Mouse (Mus musculus) urinary bladder, postnatal 10 days (tissue): ENCODE results near the gene Otulinl.
A peak's percentile ranks its signal among the peaks of the same experiment; 100 is the strongest.
"Not testable (repeated sequence)": the region's sequence is repeated elsewhere in the genome, so short reads cannot be mapped to it uniquely, and the experiment has no call there.

Source experiments
- DNase-seq: peaks from one replicate; pipeline ENCODE4 v3.0.0; 2022; ENCODE audit warnings: low spot score

Gene Otulinl

DNA sequence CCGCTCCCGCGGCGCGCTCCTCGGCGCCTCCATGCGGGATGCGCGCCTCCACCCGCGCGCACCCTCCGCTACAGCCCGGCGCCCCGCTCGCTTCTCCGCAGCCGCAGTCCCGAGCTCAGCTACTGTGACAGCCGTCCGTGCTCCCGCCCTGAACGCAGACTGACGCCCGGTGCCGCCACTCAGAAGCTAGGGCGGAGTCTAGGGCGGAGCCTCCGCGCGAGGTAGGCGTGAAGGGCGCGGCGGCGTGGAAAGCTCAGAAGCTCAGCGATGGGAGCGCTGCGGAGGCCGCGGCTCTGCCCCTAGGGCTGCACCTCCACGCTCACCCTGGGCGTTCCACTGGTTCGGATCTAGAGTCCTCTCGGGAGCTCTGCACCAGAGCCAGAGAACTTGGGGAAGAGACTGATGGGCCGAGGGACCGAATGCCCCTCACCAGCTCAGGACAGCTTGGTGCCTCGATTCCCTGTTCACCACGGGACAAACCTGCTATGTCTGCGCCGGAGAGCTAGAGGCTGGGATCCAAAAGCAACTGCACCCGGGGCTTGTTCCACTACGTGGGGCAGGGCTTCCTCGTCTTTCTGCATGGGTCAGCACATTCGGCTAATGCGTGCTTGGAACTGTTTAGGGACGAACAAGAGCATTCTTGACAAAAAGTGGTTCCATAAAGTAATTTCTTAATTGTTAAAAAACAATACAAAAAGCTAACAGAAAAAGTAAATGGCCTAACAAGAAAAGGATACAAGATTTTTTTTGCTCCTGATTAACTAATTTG, at the start of gene Otulinl:
Otulinl (minus strand) TSS at position 161 of the 769 bp plus-strand sequence.
- peak; percentile 74 for DNase-seq

DNA sequence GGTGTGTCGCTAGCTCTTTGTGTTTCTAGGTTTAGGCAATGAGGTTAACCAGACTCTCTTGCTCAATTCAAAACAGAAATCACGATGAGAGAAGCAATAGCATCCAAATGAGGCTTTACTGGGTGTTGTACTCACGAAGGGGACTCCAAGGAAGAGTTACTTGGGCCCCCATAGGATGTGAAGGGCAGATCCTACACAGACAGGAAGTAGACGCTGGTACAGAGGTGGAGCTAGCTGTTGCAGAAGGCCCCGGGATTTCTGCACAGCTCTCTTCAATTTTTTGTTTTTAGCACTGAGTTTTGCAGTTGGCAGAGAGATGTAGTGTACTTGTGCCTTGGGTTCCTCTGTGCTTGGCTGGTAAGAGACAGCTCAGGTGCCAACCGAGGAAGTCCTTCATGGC, 44.8 kb upstream of the Otulinl start:
- no peak for DNase-seq

DNA sequence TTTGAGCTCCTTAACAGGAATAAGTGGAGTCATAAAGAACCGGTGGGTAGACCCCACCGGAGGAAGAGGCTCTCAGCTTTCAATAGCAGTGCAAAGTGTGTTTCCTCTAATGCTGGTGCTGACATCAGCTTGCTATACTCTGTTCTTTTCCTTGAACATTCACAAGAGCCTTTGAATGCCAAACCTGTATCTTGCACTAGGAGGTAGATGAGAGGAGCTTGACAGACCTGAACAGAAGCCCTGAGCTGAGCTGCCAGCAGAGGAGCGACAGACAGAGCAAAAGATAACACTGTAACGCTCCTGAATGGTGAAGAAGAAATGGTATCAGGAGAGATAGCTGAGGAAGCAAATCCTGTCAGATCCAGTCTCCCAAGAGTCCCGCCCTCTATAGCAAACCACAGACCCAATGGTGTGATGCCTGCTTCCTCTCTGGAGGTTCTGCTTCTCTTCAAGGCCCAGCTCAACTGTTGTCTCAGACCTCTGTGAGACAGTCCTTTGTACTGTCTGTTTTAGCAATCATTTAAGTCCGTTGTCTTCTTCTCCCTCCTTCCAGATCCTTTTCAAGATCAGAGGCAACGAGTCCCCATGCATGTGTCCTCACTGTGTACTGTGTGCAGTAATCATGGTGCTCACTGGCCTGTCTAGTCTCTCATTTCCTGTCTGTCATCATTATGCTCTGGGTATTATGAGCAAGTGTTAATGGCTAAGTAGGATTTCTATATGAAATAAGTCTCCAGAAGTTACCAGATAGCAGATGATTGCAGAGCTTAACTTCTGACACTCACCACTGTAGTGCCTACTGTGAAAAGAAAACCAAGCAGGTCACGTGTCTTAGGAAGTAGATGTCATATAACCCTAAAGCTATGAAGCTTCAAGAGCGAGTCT, 43.7 kb upstream of the Otulinl start:
- no peak for DNase-seq

DNA sequence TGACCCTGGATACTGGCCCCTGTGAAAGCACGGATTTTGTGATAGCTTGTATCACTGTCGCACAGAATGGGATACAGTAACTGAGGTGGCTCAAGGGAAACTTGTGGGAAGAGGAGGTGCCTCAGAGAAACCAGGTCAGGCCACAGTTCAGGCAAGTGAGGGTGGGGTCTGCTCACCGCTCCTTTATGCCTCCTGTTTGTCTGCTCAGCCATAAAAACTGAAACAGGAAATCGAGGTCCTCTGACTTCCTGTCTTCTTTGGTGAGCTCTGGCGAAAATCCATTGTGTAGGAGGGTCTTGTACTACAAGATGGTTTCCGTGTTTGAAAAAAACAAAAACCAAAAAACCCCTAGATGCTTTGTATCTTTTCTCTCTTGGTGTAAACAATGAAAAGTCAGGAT, 42.9 kb upstream of the Otulinl start:
- DNase-seq: no peak

DNA sequence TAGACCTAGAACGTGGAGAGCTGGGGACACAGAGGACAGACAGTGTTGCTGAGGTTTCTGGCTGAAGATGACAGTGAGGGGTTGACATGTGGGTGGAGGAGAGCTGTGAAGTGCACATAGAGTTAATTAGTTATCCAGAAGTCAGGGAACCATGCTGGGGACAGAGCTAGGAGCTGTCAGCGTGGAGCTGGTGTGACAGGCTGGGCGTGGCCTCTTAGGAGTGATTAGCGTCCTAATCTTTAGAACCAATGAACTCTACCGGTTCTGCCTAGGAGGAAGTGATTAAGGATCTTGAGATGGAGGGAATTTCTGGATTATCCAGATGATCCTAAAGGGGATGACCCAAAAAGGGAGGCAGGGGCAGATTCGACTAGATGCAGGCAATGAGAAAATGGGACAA, 42.4 kb upstream of the Otulinl start:
- no peak for DNase-seq

DNA sequence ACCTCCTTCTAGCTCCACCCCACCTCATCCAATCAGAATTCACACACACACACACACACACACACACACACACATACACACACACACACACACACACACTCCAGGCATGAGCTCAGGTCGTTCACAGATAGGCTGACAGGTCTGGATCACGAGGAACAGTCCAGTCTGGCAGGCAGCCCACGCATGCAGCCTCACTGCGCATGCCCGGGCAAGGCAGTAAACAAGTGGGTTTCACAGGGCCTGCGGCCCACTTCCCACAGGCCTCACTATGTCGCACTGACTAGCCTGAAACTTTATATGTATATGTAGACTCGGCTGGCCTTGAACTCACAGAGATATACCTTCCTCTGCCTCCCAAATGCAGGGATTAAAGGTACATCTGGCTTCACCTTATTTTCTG, 38.9 kb upstream of the Otulinl start:
- DNase-seq: not testable (repeated sequence)

DNA sequence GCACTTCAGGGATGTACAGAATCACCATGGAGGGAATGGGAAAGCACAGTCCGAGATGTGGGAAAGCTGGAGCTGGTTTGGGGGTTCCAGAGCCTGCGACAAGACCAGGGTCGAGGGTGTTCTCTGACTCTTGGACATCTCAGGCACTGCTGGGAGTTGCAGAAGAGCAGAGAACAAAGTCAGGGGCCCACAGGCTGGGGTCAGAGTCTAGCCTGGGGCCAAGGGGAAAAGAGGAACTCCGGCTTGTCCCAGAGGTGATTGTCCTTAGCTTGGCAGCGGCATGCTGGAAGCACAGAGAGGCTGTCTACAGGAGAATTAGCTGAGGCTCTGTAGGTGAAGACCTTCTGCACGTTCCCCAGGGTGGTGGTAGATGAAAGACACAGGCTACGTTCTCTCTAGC, 37.3 kb upstream of the Otulinl start:
- DNase-seq: no peak

DNA sequence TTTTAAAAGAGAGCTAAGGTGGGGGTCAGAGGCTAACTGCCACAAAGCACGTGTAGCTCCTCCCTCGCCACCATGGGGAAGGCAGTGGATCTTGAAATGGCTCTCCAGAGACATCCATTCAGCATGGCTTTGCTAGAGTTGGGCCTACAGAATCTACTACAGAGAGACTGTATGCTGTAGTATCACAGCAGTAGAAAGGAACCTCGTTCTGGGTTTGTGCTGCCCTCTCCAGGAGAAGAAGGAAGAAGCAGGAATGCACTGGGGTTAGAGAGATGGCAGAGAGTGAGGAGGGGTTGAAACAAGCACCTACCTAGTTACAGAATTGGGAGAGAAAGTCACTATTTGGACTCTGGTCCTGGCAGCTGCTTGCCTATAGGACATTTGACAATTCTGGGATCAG, 34.0 kb upstream of the Otulinl start:
- DNase-seq: no peak

DNA sequence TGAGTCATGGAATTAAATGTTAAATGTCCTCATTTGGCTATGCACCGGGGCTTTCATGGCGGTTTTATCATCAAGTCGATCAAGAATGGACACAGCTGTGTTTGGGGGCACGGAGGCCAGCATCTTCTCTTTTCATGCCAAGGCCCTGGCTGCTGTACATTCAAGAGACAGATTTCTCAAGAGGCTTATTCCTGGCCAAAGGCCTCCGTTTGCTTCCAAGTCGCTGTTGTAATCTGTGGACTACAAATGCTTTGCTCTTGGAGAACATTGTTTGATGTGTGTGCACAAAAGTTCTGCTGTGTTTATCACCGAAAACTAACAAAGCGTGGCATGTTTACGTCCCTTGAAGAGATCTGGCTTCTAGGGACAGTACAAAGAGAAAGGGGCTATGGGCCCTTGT, 29.3 kb upstream of the Otulinl start:
- no peak for DNase-seq

DNA sequence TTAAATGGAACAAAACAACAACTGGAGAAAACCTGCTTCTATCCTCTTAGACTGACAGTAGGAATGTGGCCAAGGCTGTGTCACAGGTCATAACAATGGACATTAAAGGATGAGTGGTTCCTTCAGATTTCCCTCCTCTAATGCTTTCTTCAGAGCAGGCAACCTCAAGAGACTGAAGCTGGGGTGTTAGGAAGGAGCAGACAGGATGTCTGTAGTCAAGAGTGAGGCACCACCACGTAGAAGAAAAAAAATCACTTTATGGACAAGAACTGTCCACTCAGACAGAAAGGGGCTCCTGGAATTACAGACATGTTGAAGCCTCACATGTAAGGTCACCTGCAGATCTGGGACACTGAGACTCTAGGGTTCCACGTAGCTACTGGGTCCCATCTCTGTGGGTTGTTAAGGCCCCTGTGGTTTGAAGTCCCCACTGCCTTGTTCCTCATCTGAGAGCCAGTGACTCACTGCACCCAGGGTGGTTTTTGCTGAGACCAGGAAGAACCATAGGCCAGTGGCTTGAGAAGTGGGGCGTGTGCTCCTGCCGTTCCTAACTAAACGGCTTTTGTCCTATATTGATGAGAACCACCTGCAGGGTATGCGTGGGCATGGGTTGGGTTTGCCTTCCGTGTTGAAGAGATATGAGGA, 27.7 kb upstream of the Otulinl start:
- no peak for DNase-seq

DNA sequence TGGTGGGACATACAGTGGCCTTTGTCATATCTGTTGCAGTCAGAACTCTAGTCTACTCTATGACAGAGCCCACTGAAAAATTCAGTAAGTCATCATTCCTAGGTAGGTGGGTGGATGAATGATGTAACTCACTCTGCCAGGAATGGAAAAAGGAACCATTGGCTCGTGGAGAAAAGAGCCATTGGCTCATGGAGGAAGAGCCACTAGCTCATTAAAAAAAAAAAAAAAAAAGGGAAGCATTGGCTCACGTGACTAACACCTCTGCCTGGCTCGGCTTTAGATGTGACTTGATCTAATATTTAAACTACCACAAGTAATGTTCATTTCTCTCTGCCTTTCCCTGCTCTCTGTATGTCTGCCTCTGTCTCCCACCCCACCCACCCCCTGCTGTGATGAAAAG, 27.1 kb upstream of the Otulinl start:
- no peak for DNase-seq

DNA sequence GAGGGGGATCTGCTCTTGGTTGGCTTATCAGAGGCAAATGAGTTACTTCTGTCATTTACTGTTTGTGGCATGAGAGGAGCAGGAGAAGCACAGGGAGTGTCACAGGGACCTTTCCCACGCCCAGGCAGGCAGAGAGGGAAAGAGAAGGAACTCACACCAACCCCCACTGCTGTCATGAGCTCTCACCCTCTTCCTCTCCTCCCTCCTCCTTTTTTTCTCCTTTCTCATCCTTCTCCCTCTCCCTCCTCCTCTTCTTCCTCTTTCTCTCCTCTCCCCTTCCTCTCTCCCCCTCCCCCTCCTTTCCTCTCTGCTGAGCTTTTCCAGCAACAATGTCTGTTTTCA, 21.6 kb upstream of the Otulinl start:
- DNase-seq: no peak

DNA sequence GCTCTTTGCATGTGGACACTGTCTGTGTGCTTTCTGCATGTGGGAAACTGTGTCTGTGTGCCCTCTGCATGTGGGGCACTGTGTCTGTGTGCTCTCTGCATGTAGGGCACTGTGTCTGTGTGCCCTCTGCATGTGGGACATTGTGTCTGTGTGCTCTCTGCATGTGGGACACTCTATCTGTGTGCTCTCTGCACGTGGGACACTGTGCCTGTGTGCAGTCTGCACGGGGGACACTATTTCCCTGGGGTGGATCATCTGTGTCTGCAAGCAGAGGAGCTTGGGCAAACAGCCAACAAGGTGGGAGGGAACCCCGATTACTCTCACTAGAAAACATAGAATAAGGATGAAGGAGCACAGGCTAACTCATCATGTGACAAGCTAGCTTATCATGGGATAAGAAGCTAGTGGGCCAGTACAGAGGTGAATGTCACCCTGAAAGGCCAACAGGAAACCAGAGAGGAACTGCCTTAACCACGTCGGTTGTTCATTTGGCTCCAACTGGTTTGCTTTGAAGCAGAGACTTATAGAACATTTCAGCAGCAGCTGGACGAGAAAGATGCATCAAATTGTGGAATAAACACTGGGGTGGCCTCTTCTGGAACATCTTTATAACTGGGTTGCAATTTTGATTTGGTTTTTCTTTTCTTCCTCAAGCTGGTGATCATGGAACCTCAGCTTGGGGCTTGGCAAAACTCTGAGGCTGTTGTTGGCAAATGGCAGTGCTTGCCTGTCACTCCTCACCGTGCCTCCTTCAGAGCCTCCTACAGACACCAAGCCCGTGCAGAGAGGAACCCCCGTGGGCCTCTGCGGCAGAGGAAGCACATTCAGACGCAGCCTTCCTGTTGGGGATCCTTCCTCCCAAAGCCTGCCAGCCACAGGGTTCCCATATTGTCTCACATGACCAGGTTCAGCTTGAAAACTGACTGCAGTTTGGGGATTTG, 20.9 kb upstream of the Otulinl start:
- DNase-seq: no peak

DNA sequence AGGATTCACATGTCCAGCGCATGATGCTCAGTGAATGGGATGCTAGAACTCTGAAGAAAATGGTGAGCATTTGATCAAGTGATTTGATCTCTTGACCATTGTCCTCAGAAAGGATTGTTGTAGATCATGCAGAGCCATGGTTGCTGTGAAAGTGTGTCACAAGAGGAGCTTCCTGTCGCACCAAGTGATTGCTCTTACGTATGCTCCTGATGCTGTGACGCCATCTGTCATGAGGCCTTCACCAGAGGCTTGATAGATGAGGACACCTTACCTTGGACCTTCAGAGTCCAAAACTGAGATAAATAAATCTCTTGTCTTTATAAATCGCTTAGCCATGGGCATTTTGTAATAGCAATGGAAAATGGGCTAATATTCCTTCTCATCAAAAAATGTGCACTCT, 16.3 kb upstream of the Otulinl start:
- no peak for DNase-seq

DNA sequence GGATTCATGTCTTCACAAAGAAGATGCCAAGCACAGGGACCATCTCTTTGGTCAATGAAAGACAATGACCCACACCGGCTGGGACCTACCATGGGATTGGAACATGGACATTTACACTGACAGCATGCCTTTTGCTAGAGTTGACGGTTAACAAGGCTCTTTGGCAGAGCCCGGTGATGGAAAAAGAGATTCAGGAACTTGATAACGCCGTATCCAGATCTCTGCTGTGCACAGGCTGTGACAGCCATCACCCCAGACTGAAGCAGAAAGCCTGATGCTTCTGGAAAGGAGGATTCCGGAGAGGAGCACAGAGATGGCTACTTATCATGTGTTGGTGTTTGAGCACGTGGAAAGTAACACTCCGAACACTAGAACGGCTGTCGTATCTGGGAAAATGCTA, 11.9 kb upstream of the Otulinl start:
- no peak for DNase-seq

DNA sequence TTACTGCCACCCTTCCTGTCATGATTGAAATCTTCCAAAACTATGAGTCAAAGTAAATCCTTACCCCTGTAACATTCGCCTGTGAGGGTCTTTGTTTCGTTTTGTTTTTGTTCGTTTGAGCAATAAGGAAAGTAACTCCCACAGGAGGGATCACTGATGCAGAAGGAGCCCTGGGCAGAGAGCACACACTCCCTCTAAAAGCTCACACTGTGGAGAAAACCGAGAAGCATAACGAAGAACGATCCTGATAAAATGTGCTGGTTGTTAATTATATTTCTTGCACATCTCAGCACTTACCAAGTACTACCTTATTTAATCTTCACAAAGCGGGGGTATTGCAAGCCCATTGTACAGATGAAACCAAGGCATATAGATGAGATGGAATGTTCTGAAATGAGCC, 10.8 kb upstream of the Otulinl start:
- DNase-seq: no peak

DNA sequence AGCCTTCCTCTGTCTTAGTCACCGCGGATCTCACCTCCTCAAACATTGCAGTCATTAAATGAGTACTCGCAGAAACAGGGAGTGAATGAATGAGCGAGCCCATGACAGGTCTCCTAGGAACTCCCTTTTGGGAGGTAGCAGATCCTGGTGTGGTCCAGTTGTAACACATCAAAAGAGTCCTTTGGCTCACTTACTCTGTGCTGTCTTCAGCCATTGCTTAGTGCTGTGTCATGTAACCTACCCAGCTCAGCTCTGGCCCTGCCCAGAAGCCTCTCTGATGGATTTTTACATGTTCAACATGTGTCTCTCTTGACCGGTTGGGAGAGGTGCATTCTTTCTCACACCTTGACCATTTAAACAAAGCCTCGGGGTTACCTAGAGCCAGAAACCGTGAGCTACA, 9.8 kb upstream of the Otulinl start:
- DNase-seq: no peak

DNA sequence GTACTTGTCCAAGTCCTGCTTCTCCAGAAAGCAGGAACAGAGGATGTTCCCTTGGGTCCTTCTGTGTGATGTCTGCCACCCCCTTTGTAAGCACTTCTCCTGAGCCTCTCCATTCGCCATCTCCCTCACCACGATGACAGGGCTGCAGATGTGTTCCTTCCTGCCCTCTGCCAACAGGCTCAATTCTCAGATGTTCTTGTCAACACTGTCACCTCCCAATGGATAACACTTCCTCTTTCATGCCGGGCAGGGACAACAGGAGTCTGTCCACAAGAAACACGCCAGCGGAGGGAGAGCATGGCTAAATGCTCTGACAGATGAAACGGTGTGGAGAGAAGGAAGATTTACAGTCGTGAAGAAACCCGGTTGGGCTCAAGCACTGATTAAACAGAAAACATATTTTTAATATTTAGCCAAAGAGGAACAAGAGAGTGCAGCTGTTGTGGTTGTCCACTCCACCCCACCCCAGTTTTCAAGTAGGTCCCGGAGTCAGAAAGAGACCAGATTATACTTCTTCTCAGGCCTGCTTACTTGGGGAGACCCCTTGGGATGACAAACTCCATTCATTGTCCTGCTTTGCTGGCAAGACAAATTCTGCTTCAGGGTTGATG, 6.8 kb upstream of the Otulinl start:
- DNase-seq: no peak

DNA sequence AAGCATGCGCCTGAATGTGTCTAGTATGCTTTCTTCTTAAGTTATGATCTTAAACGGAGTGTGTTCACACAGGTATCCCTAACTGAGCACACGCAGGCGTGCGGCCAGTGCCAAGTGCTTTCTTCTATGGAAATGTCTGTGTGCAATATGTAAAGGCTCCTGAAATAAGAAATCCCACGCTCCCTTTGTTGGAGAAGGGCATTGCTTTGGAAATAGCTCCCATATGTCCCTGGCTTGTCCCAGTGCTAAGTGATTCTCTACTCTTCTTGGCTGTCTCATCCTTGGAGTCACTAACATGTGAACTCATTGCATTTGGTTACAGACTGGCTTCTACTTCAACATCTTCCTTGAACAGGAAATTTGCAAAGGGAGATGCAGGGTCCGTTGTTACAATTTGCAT, 3.4 kb upstream of the Otulinl start:
- no peak for DNase-seq

DNA sequence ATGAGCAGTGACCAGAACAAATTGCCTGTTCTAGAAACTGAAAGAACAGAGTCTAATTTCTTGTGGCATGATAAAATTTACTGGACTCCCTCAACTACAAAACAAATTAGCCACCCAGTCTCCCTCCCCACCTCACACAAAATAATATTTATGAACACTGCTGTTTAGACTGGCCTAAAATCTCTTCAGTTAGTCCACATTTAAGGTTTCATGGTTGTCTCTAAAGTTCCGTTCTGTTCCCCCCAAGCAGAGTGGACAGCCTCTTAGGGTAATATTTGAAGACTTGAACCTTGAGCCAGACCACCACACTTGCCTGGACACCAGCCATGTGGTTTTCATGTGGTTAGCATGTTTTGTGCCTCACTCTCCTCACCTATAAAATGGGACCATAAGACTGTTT, 1.8 kb upstream of the Otulinl start:
- DNase-seq: no peak

DNA sequence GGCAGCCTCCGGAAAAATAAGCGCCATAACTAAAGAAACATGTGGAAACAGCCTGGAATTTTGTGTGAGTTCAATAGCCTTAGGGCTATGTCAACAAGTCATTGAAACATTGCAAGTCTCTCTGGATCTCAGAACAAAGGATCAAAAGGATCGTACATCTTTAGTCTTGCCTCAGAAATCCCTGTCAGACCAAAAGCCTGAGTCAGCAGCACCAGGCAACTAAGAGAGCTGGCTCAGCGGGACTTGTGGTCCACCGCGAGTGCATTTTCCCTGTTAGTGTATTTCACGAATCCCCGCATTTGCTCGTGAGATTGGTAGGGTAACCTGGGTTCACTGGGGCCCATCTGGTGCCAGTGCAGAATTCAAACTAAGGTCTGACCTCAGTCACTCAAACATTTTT, 1.2 kb upstream of the Otulinl start:
- DNase-seq: no peak

DNA sequence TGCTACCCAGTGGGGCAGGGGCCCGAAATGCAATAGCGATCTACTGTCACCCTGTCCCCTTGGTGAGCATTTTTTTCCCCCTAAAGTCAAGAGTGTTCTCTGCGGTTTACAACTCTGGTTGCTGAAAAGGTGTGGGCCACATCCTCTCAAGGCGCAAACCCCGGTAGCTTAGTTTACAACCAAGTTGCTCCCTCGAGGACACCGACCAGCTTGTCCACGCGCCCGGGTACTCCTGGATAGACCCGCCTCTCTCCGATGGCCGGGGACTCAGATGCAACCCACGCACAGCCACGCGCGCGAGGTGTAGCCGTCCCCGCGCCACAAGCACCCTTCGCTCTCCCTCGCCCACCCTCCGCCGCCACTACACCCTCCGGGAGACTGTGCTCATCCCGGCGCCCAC, 382 bp downstream of the Otulinl start:
- no peak for DNase-seq
